Mouse (Mus musculus) embryonic facial prominence, embryonic 11.5 days (tissue): ENCODE results near the gene Ctla2b. TPM values are rescaled to one million over a fixed set of nuclear protein-coding genes. Genes with fewer than 3 reads are reported as not detected.
"Not testable (repeated sequence)": the region's sequence is repeated elsewhere in the genome, so short reads cannot be mapped to it uniquely, and the experiment has no call there.

ENCODE experiments used
- ATAC-seq: fragments of 200-750 bp; cut with Nextera tagmentation; replicated peaks from 2 replicates; pipeline ENCODE4 v1.8.0; 2017; ENCODE audit warnings: low read depth; ENCODE audit not compliant: insufficient number of reproducible peaks, low FRiP score, low TSS enrichment
- DNase-seq: peaks from one replicate; pipeline ENCODE4 v3.0.0-alpha.2; 2015; ENCODE audit warnings: low spot score
- H3K27ac ChIP-seq: fragments of 300-500 bp; sonication (generic); replicated peaks from 2 replicates; pipeline ENCODE4 v1.5.1; 2014; ENCODE audit warnings: mild to moderate bottlenecking, low read depth, low read length, control low read depth
- H3K27me3 ChIP-seq: fragments of 300-500 bp; sonication (generic); 2 replicates; pipeline ENCODE4 v1.6.1; 2014; ENCODE audit warnings: mild to moderate bottlenecking, low read length, moderate library complexity, mixed read lengths; ENCODE audit not compliant: control insufficient read depth, insufficient read depth
- H3K36me3 ChIP-seq: fragments of 300-500 bp; sonication (generic); replicated peaks from 2 replicates; pipeline ENCODE4 v1.6.1; 2014; ENCODE audit warnings: low read depth, mild to moderate bottlenecking, low read length, moderate library complexity, mixed read lengths; ENCODE audit not compliant: control insufficient read depth, insufficient read depth
- H3K4me1 ChIP-seq: fragments of 300-500 bp; sonication (generic); 2 replicates; pipeline ENCODE4 v1.6.1; 2014; ENCODE audit warnings: low read length, mixed read lengths; ENCODE audit not compliant: control insufficient read depth, insufficient read depth
- H3K4me2 ChIP-seq: fragments of 300-500 bp; sonication (generic); 2 replicates; pipeline ENCODE4 v1.6.1; 2014; ENCODE audit warnings: low read depth, mild to moderate bottlenecking, control low read depth, low read length, moderate library complexity
- H3K4me3 ChIP-seq: fragments of 300-500 bp; sonication (generic); 2 replicates; pipeline ENCODE4 v1.5.1; 2014; ENCODE audit warnings: low read depth, low read length, control low read depth
- H3K9ac ChIP-seq: fragments of 300-500 bp; sonication (generic); replicated peaks from 2 replicates; pipeline ENCODE4 v1.6.1; 2014; ENCODE audit warnings: mild to moderate bottlenecking, control low read depth, low read length
- H3K9me3 ChIP-seq: fragments of 300-500 bp; sonication (generic); replicated peaks from 2 replicates; pipeline ENCODE4 v1.6.1; 2016; ENCODE audit warnings: mild to moderate bottlenecking, low read length, inconsistent platforms, mixed read lengths; ENCODE audit not compliant: control insufficient read depth
- WGBS: fragments of 180-500 bp; shearing (Covaris S2); extraction: QIAGEN DNeasy Blood & Tissue Kit; methylation state at CpG from one replicate; pipeline ENCODE4 v1.1.7; 2014; 5-methylcytosine and 5-hydroxymethylcytosine counted together
- polyA plus RNA-seq: library from polyadenylated mRNA; unstranded; fragments of >200 nt; fragmentation: Nextera tagmentation; extraction: Ambion mirVana; gene quantifications from 2 replicates; pipeline ENCODE4 v1.2.1, GENCODE M21; 2014

The Ctla2b gene
- polyA plus RNA-seq, result 2.1 and 2.3 TPM in 2 replicates

GRCm38 (mm10) chr13:60897328-60897727 lies at the start of gene Ctla2b:
TSS of gene Ctla2b (minus strand) at chr13:60897447.
- H3K27ac ChIP-seq, result no peak within 1 kb of the TSS
- no peaks in the 10 kb centered on the region for H3K27me3 ChIP-seq
- no peaks in the 10 kb centered on the region for H3K4me1 ChIP-seq
- DNase-seq, result peak; percentile 0
- H3K36me3 ChIP-seq, result no peaks in the 10 kb centered on the region
- H3K4me2 ChIP-seq, result no peak within 1 kb of the TSS
- H3K9ac ChIP-seq, result no peak within 1 kb of the TSS
- no peak for ATAC-seq
- H3K9me3 ChIP-seq, result no peaks in the 10 kb centered on the region
- 73% methylated on average over 3 of the region's 3 CpGs for WGBS
- H3K4me3 ChIP-seq, result no peak within 1 kb of the TSS

- DNase-seq, H3K9me3 ChIP-seq, H3K36me3 ChIP-seq, H3K4me3 ChIP-seq, H3K4me1 ChIP-seq, ATAC-seq, H3K9ac ChIP-seq, H3K27me3 ChIP-seq, H3K27ac ChIP-seq, H3K4me2 ChIP-seq: not testable (repeated sequence)
- WGBS, result 78% methylated on average over 3 of the region's 3 CpGs
Observed at GRCm38 (mm10) chr13:60941884-60942283, 44.6 kb upstream of the Ctla2b start, which contains the start of gene Tpbpa. TSS of gene Tpbpa (minus strand) at chr13:60941984.

- no peak within 1 kb of the TSS for H3K4me3 ChIP-seq
- H3K27ac ChIP-seq, result no peak within 1 kb of the TSS
- no peaks in the 10 kb centered on the region for H3K4me1 ChIP-seq
- H3K9me3 ChIP-seq, result no peaks in the 10 kb centered on the region
- 61% methylated on average over 5 of the region's 5 CpGs for whole genome bisulfite sequencing
- ATAC-seq, result no peak
- no peak within 1 kb of the TSS for H3K9ac ChIP-seq
- DNase-seq, result no peak
- H3K36me3 ChIP-seq, result no peaks in the 10 kb centered on the region
- H3K27me3 ChIP-seq, result no peaks in the 10 kb centered on the region
- no peak within 1 kb of the TSS for H3K4me2 ChIP-seq
Observed at GRCm38 (mm10) chr13:60936500-60936901, 39.3 kb upstream of the Ctla2b start, which contains the start of the genes Gm49391 and Ctla2a. TSS of gene Gm49391 (minus strand) at chr13:60936571. TSS of gene Ctla2a (minus strand) at chr13:60936625.

GRCm38 (mm10) chr13:60935490-60935889 lies 38.2 kb upstream of the Ctla2b start, which contains the start of gene Gm49393:
TSS of gene Gm49393 (minus strand) at chr13:60935590.
- not testable (repeated sequence) for H3K36me3 ChIP-seq, ATAC-seq, H3K27ac ChIP-seq, DNase-seq, H3K9me3 ChIP-seq, H3K4me2 ChIP-seq, H3K27me3 ChIP-seq, H3K9ac ChIP-seq, H3K4me3 ChIP-seq, H3K4me1 ChIP-seq
- 73% methylated on average over 2 of the region's 2 CpGs for WGBS

GRCm38 (mm10) chr13:60904780-60905179 lies 7.5 kb upstream of the Ctla2b start, which contains the start of gene Tpbpb:
TSS of gene Tpbpb (minus strand) at chr13:60904880.
- not testable (repeated sequence) for H3K9me3 ChIP-seq, H3K4me3 ChIP-seq, H3K27ac ChIP-seq, H3K36me3 ChIP-seq, H3K4me1 ChIP-seq, H3K27me3 ChIP-seq, H3K9ac ChIP-seq, DNase-seq, H3K4me2 ChIP-seq, ATAC-seq
- 80% methylated on average over 2 of the region's 2 CpGs for WGBS

- H3K36me3 ChIP-seq, H3K9ac ChIP-seq, ATAC-seq, H3K9me3 ChIP-seq, H3K27ac ChIP-seq, H3K27me3 ChIP-seq, H3K4me1 ChIP-seq, H3K4me2 ChIP-seq, DNase-seq, H3K4me3 ChIP-seq: not testable (repeated sequence)
- 78% methylated on average over 8 of the region's 8 CpGs for WGBS
Observed at GRCm38 (mm10) chr13:60896794-60897193, 453 bp downstream of the Ctla2b start, which contains the start of gene Gm49392. TSS of gene Gm49392 (minus strand) at chr13:60896894.

GRCm38 (mm10) chr13:60895406-60896160 lies 1.7 kb downstream of the Ctla2b start:
- Histone ChIP-seq H3K36me3 (no peaks in the 10 kb centered on the region), H3K9ac (no peak overlapping the region), H3K4me3 (no peak overlapping the region), H3K27me3 (no peaks in the 10 kb centered on the region), H3K4me1 (no peaks in the 10 kb centered on the region), H3K27ac (no peak overlapping the region), H3K9me3 (no peaks in the 10 kb centered on the region), H3K4me2 (no peak overlapping the region)
- DNase-seq, result no peak
- ATAC-seq, result no peak

GRCm38 (mm10) chr13:60892301-60892700 lies 4.9 kb downstream of the Ctla2b start:
- Histone ChIP-seq H3K4me3 (no peak overlapping the region), H3K27ac (no peak overlapping the region), H3K4me2 (no peak overlapping the region), H3K4me1 (no peaks in the 10 kb centered on the region), H3K27me3 (no peaks in the 10 kb centered on the region), H3K36me3 (no peaks in the 10 kb centered on the region), H3K9ac (no peak overlapping the region), H3K9me3 (no peaks in the 10 kb centered on the region)
- DNase-seq, result no peak
- no peak for ATAC-seq
- 85% methylated on average over 1 of the region's 1 CpGs for WGBS
